Mouse (Mus musculus) 3T3-L1 (cell line): ENCODE measurements around the gene Naip2.
"Not testable (repeated sequence)": the region's sequence is repeated elsewhere in the genome, so short reads cannot be mapped to it uniquely, and the experiment has no call there.

Experiments used
- DNase-seq: peaks from one replicate; pipeline ENCODE4 v3.0.0-alpha.2; 2015; ENCODE audit warnings: low read depth, low spot score

Naip2 gene

DNA sequence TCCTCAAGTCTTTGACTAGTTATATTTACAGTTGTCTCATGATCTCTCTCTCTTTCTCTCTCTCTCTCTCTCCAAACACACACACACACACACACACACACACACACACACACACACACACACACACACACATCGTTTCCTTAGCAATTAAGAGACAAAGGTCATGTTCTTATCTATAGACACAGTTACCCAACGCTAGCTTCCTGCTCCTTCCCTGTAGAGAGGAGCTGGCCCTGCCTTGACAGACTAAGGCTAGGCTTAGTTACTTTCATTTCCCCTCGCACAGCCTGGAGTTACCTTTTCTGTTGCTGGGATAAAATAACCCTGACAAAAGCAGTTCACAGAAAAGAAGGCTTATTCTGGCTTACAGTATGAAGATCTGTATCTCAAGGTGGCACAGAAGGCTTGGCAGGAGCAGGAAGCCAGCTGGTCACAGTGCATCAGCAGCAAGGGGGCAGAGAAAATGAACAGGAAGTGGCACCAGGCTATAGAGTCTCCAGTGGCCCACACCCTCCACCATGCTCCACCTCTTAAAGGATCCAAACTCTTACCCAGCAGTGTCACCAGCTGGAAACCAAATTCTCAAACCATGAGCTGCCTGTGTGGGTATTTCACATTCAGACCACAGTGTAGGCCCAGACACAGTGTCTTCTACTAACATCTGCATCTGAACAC, at the start of gene Naip2:
Naip2 (minus strand) TSS at position 434 of the 675 bp plus-strand sequence.
- DNase-seq: peak; percentile 49

DNA sequence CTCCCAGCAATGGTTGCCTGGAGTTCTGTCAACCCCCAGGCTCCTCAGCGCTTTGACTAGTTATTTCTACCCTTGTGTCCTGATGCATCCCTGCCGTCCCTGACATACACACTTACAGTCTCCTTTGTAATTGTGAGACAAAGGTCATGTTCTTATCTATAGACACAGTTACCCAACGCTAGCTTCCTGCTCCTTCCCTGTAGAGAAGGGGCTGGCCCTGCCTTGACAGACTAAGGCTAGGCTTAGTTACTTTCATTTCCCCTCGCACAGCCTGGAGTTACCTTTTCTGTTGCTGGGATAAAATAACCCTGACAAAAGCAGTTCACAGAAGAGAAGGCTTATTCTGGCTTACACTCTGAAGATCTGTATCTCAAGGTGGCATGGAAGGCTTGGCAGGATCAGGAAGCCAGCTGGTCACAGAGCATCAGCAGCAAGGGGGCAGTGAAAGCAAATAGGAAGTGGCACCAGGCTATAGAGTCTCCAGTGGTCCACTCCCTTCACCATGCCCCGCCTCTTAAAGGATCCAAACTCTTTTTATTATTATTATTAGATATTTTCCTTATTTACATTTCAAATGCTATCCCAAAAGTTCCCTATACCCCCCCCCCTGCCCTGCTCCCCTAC, 45.1 kb upstream of the Naip2 start:
- DNase-seq: peak; percentile 19

DNA sequence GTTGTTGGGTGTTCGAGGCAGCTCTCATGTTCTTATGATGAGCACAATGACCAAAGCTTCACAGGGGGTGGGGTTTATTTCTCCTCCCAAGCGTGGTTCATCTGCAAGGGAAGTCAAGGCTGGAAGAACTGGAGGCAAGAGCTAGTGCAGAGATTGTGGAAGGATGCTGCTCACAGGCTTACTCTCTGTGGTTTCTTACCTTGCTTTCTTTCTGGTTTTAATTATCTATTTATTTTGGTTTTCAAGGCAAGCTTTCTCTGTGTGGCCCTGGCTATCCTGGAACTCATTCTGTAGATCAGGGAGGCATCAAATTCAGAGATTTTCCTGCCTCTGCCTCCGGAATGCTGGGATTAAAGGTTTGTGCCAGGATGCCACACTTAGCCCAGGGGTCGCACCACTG, 44.3 kb upstream of the Naip2 start, which contains the start of gene Naip5:
Naip5 (minus strand) TSS at position 101 of the 400 bp plus-strand sequence.
- not testable (repeated sequence) for DNase-seq

DNA sequence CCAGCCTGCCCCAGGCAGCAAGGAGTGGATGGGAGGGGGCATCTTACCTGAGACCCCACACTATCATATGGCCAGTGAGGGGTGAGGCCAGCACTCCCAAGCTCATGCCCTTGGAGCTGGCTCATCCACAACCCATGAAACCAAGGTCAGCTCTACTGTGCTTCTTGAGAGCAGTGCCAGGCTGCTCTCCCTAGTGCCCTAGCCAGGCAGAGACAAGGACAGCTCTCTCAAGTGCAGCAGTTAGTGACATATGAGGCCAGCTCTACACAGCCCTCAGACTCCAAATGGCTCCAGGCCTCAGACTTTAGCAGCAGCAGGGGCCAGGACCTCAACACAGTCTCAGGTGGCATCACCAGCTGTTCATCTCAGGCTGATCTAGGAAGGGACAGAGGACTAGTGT, 41.8 kb upstream of the Naip2 start:
- no peak for DNase-seq

GRCm38 (mm10) chr13:100213683-100214082, 11.8 kb upstream of the Naip2 start:
- DNase-seq: not testable (repeated sequence)

DNA sequence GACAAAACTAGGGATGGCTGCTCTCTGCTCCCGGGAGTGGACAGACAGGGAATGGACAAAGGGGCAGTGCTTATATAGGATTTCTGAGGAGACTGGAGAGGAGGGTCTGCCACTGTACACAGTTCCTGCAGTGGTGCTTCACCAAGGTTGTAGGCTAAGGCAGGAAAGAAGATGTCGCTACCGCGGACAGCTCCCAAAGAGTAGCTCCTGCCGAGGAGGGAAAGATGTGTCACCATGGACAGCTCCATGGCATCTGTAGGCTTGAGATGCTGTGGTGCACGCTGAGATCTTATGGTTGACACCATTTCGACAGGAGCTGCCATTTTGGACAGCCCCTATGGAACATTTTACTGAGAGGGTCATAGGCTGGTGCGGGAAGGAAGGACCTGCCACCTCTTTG, 8.6 kb upstream of the Naip2 start:
- DNase-seq: peak; percentile 86

DNA sequence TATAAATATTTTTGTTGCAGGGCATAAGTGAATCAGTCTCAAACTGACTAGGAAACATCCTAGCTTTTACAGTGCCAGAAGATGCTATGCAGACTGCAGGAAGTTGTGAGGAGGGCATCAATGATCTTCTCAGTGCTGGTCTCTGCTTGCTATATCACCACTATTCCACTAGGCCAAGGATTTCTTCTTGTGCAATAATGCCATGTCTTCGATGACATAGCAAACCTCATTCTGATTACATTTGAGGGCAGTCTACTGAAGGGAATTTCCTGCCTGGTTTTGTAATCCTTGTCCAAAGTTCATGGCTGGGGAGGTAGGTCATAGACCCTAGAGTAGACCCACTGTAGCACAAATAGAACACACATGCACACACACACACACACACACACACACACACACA, 1.4 kb upstream of the Naip2 start:
- no peak for DNase-seq

GRCm38 (mm10) chr13:100200778-100201177, 1.1 kb downstream of the Naip2 start:
- no peak for DNase-seq

- no peak for DNase-seq
Observed at GRCm38 (mm10) chr13:100195421-100195820, 6.5 kb downstream of the Naip2 start.

GRCm38 (mm10) chr13:100183111-100183510, 18.8 kb downstream of the Naip2 start:
- DNase-seq: peak; percentile 70

DNA sequence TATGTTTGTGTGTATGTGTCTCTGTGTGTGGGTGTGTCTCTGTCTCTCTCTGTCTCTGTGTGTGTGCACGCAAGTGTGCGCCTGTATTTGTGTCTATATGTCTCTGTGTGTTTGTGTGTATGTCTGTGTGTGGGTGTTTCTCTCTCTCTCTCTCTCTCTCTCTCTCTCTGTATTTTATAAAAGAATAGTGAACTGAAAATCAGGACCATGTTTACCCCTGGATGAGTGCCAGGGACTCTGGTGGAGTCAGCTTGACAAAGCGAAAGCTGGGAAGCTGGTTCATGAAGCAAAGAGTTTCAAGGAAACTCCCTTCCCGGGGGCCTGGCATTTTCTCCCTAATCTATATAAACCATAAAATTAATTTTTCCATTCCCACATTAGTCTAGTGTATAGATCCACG, 27.5 kb downstream of the Naip2 start:
- not testable (repeated sequence) for DNase-seq

GRCm38 (mm10) chr13:100166378-100166777, 35.5 kb downstream of the Naip2 start:
- not testable (repeated sequence) for DNase-seq

DNA sequence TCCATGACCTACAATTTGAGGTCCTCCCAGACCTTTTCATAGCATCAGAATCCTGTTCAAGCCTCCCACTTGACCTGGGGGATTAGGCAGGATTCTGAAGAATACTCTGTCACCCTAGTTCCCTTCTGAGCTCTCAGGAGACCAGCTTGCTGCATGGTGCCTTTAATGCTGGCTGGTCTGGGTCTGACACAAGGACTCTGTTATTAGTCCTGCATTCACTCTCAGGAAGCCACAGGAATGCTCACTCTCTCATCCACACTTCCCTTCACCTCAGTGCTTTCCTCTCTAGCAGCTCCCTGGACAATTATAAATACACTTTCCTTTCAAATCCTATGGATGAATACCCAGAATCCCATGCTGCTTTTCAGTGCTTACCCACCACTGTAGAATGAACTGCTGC, 39.4 kb downstream of the Naip2 start:
- DNase-seq: not testable (repeated sequence)

DNA sequence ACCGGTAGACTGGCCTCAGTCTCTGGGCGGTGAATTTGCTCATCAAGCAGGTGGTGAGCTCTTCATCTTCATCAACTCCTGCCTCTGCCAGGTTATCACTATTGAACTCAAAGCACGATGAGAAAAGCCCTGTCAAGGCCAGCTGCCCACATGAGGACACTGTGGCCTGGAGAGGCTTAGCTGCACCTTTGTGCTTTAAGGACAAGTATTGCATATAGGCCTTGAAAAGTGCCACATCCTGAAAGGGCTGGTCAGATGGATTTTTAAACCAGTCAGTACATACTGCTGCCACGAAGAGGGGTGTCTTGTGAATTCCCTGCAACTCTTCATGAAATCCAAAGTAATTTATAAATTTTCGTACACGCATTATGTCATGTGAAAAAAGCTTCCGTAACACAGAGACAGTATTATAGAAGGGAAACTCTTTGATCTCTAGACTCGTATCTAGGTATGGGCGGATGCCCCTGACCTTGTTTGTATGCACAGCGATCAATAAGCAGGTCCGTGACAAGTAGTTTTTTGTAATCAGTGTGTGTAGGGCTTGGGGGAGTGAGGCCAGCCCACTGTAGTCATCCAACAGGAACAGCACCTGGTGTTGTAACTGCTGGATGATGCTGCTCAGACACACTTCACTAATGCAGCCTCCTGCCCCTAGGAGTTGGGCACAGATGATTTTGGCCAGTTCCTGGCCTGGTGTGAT, 40.6 kb downstream of the Naip2 start:
- not testable (repeated sequence) for DNase-seq

GRCm38 (mm10) chr13:100156624-100157023, 45.3 kb downstream of the Naip2 start:
- no peak for DNase-seq

- DNase-seq: peak; percentile 6
Observed at GRCm38 (mm10) chr13:100152659-100153058, 49.2 kb downstream of the Naip2 start.

DNA sequence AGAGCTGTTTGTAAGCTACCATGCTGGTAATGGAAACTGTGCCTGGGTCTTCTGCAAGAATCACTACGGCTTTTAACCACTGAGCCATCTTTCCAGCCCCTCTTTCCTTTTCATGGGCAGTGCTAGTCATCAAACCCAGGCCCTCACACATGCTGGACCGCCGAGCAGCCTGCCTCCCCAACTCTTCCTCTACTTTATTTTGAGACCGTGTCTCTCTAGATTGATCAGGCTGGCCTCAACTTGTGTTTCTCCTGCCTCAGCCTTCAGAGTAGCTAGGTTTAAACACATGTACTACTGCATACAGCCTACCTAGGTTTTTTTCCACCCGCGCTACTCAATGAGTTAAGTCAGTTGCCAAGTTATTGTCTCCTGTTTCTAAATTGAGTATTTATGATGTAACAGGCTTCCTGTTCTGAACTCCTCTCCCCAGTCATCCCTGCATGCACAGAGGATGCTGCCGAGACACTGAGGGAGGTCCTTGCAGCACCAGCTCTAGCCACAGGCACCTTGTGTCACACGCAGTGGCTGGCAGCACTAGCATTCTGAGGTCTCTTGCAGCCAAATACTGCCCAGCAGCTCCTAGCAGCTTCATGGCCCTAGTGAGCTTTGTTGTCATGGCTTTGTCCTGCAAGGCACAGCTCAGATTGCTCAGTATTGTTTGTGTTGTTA, 60.1 kb downstream of the Naip2 start:
- DNase-seq: no peak

GRCm38 (mm10) chr13:100125258-100125643, 76.6 kb downstream of the Naip2 start:
- peak; percentile 37 for DNase-seq

DNA sequence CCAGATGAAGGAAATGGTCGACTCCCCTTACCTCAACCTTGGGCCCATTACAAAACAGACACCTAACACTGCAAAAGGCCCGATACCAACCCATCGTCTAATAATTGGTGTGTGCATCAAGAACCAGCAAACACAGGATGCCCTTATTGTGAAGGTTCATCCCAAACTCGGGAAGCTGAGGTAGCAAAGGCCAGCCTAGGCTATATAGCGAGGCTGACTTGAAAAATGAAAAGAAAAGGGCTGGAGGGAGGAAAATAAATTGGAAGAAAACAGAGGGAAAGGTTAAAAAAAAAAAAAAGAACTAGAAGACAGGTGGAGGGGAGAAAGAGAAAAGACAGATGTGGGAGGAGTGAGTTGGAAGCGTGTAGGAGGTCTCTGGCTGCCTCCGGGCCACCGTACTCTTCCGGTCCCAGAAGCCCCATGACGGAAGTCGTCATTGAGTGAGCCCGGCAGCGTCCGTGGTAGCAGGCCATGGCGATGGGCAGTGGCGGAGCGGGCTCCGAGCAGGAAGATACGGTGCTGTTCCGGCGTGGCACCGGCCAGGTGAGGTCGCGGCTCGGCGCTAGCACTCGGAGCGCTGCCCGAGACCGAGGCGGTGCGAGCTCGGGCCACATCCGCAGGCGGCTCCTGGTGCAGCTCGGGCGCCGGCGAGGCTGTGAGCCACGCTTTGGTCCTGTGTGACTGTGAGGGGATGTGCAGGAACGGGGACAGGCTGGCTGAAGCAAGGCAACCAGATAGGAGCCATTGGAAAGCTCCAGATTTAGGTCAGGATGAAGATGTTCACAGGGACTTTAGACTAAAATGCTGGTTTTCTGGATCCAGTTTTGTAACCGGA, 77.3 kb downstream of the Naip2 start, which contains the start of gene Smn1:
Smn1 (plus strand) TSS at position 430 of the 835 bp plus-strand sequence.
- peak; percentile 93 for DNase-seq

GRCm38 (mm10) chr13:100123970-100124369, 77.9 kb downstream of the Naip2 start:
- DNase-seq: no peak
